Mouse (Mus musculus) liver, embryonic 13.5 days (tissue): ENCODE measurements around the gene Mitf. TPM values are rescaled to one million over a fixed set of nuclear protein-coding genes. Genes with fewer than 3 reads are reported as not detected.

Source experiments
- ATAC-seq: fragments of 200-750 bp; cut with Nextera tagmentation; 2 replicates; pipeline ENCODE4 v1.8.0; 2017; ENCODE audit warnings: low read depth, mild to moderate bottlenecking, moderate number of reproducible peaks, moderate library complexity
- DNase-seq: peaks from one replicate; pipeline ENCODE4 v3.0.0; 2022
- H3K27ac ChIP-seq: fragments of 300-500 bp; sonication (generic); 2 replicates; pipeline ENCODE4 v1.5.1; 2015; ENCODE audit warnings: moderate library complexity, mild to moderate bottlenecking, inconsistent platforms
- H3K27me3 ChIP-seq: fragments of 300-500 bp; sonication (generic); 2 replicates; pipeline ENCODE4 v1.6.1; 2015; ENCODE audit warnings: mild to moderate bottlenecking, inconsistent platforms
- H3K36me3 ChIP-seq: fragments of 300-500 bp; sonication (generic); 2 replicates; pipeline ENCODE4 v1.6.1; 2015; ENCODE audit warnings: mild to moderate bottlenecking, inconsistent platforms
- H3K4me1 ChIP-seq: fragments of 300-500 bp; sonication (generic); replicated peaks from 2 replicates; pipeline ENCODE4 v1.6.1; 2015; ENCODE audit warnings: inconsistent platforms
- H3K4me2 ChIP-seq: fragments of 300-500 bp; sonication (generic); 2 replicates; pipeline ENCODE4 v1.6.1; 2015; ENCODE audit warnings: inconsistent platforms, mild to moderate bottlenecking, moderate library complexity
- H3K4me3 ChIP-seq: fragments of 300-500 bp; sonication (generic); replicated peaks from 2 replicates; pipeline ENCODE4 v1.5.1; 2015; ENCODE audit warnings: mild to moderate bottlenecking, inconsistent platforms
- H3K9ac ChIP-seq: fragments of 300-500 bp; sonication (generic); 2 replicates; pipeline ENCODE4 v1.6.1; 2015; ENCODE audit warnings: mild to moderate bottlenecking, inconsistent platforms
- H3K9me3 ChIP-seq: fragments of 300-500 bp; sonication (generic); replicated peaks from 2 replicates; pipeline ENCODE4 v1.6.1; 2016; ENCODE audit warnings: inconsistent platforms
- WGBS: fragments of 180-500 bp; shearing (Covaris S2); methylation state at CpG from one replicate; pipeline ENCODE4 v1.1.7; 2015; ENCODE audit not compliant: insufficient replicate concordance; 5-methylcytosine and 5-hydroxymethylcytosine counted together
- polyA plus RNA-seq: library from polyadenylated mRNA; unstranded; fragments of >200 nt; fragmentation: Nextera tagmentation; extraction: Ambion mirVana; gene quantifications from 2 replicates; pipeline ENCODE4 v1.2.1, GENCODE M21; 2015

Mitf gene
- polyA plus RNA-seq: 0.45 and 0.52 TPM in 2 replicates

DNA sequence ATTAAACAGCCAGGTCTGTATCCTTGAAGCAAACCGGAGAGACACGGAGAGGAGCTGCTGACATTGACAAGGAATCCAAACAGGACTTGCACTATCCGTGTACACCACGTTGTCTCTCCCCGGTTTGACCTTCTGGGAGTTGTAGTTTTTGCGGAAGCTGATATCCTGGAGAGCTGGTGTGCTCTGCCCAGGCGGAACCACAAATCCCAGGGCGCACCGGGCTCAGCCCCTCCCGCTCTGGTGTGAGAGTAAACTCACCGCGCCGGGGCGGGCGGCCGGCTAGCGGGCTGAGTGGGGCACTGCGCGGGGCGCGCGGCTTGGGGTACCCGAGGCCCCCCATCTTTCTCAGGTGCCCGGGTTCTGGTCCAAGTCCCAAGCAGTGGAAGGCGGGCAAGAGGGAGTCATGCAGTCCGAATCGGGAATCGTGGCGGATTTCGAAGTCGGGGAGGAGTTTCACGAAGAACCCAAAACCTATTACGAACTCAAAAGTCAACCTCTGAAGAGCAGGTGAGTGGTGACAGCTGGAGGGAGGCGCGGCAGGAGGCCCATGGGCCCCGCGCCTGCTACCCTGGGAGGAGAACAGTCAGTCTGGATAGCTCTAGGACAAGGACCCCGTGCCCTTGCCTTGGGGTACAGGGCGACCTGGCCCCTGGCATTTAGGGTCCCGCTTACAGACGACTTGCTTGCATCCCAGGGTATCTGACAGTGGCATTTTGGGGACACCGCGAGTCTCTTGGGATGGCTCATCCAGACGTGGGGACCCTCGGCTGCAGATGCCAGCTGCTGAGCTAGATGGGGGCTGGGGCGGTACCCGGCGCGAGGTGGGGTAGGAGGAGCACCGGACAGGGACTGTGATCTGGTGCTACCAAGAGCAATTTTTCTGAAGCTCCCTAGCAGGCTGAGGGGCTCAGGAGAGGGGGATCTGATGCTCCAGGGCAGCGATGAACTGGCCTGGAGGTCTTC lies at the start of gene Mitf:
TSS of gene Mitf (plus strand) at position 272 of the 963 bp plus-strand sequence.
- Histone ChIP-seq H3K9me3 (no peaks in the 10 kb centered on the region), H3K9ac (peak within 1 kb of the TSS; percentile 70), H3K27me3 (no peaks in the 10 kb centered on the region), H3K36me3 (no peaks in the 10 kb centered on the region), H3K27ac (no peak within 1 kb of the TSS), H3K4me2 (peak within 1 kb of the TSS; percentile 92), H3K4me3 (peak within 1 kb of the TSS; percentile 70), H3K4me1 (peaks cover 6% of the 10 kb centered on the region)
- ATAC-seq (peak; percentile 99), DNase-seq (peak; percentile 83)
- under 1% methylated on average over 51 of the region's 51 CpGs for WGBS

DNA sequence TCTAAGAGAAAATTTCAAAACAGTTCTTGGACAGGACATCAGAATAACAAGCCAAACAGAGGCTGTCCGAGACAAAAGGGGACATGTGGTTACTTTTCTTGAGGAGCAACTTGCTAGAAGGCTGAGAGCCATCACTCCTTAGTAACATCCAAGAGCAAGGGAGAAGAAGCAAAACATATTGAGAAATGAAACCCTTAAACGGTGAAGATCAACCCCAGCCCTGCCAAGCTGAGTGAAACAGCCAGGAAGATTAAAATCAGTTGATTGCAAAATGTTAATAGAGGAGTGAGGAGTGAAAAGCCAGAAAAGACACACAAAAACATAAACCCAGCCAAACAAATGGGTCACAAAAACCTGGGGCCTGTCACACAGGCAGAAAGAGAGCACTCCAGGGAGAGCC lies 49.5 kb upstream of the Mitf start:
- no peaks in the 10 kb centered on the region for H3K4me1 ChIP-seq
- WGBS: 40% methylated on average over 2 of the region's 2 CpGs
- no peak overlapping the region for H3K27ac ChIP-seq
- no peaks in the 10 kb centered on the region for H3K9me3 ChIP-seq
- no peak for ATAC-seq
- H3K36me3 ChIP-seq: no peaks in the 10 kb centered on the region
- H3K4me2 ChIP-seq: no peak overlapping the region
- DNase-seq: no peak
- H3K4me3 ChIP-seq: no peak overlapping the region
- H3K9ac ChIP-seq: no peak overlapping the region
- H3K27me3 ChIP-seq: no peaks in the 10 kb centered on the region

DNA sequence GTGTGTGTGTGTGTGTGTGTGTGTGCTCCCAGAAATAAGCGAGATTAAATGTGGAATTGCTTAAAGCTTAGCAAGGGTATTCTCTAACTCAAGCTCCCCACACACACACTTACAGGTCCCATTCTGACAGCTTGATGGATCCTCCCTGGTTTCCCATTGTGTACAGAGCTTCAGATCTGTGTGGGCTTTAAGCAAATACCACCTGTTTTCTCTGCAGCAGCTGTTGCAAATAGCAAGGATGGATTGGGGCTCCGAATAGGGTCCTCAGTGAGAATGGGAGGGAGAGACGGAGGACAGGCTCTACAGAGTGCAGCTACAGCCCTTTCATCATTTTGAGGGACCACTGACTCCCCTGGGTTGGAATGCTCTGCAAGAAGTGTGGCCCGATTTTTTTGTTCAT lies 48.0 kb upstream of the Mitf start:
- no peaks in the 10 kb centered on the region for H3K36me3 ChIP-seq
- H3K4me3 ChIP-seq: no peak overlapping the region
- no peaks in the 10 kb centered on the region for H3K27me3 ChIP-seq
- no peak overlapping the region for H3K4me2 ChIP-seq
- H3K27ac ChIP-seq: no peak overlapping the region
- 45% methylated on average over 4 of the region's 4 CpGs for WGBS
- H3K9me3 ChIP-seq: no peaks in the 10 kb centered on the region
- no peak for DNase-seq
- H3K9ac ChIP-seq: no peak overlapping the region
- ATAC-seq: no peak
- H3K4me1 ChIP-seq: no peaks in the 10 kb centered on the region

DNA sequence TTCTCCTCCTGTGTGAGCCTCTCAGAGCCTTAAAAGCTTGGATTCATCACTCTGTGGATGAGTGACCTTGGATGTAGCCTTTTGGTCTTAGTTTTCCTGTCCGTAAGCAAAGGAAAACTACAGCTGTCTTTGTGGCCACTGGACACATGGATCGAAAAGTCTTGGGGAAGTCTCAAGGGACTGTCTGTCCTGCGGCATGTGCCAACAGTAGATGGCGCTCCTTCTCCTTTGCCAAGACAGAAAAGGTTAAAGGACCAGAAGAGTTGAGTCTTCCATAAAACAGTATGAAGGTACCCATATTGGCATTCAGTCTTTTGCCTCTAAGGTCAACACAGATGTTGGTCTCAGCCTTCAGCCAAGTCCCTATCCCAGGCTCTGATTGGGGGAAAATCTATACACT lies 47.6 kb upstream of the Mitf start:
- H3K36me3 ChIP-seq: no peaks in the 10 kb centered on the region
- H3K4me2 ChIP-seq: no peak overlapping the region
- H3K4me1 ChIP-seq: no peaks in the 10 kb centered on the region
- no peak for ATAC-seq
- no peaks in the 10 kb centered on the region for H3K9me3 ChIP-seq
- peak; percentile 5 for DNase-seq
- no peak overlapping the region for H3K9ac ChIP-seq
- H3K4me3 ChIP-seq: no peak overlapping the region
- no peak overlapping the region for H3K27ac ChIP-seq
- whole genome bisulfite sequencing: 12% methylated on average over 4 of the region's 4 CpGs
- no peaks in the 10 kb centered on the region for H3K27me3 ChIP-seq

DNA sequence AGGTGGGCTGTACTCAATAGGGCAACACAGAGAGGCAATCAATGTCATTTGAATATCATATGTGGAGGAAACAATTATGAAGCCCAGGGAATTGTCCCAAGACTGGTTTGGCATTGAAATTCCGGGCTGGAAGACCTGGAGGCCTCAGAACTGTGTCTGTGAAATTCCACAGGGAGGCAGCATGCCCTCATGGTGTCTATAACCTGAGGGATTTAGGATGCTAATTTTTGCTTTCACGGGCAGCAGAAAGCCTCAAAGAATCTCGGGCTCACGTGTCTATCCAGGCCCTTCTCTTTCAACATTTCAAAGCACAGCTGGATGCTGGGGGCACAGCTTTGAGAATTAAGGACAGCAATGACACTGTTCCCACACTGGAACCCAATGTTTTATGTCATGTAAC lies 45.5 kb upstream of the Mitf start:
- 17% methylated on average over 4 of the region's 4 CpGs for WGBS
- no peak for DNase-seq

DNA sequence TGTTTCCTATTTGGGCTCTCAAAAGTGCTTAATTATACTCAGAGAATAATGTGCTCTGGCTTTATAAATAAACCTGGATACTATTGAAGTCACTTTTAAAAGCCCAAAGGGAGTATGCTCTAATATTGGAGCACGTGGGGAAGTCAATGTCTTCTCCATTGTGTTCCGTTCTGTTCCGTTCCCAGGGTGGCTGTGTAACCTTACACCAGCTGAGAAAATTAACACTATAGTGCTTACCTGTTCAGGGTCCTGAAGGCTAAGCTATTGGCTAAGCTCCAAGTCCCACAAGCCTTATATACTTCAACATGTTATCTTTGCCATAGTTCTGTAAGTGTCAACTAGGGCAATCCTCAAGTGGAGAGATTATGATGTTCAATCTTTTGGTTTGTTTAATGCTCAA lies 42.9 kb upstream of the Mitf start:
- Histone ChIP-seq H3K36me3 (no peaks in the 10 kb centered on the region), H3K27ac (no peak overlapping the region)
- no peak for ATAC-seq

More for the DNA sequence above, 45.5 kb upstream of the Mitf start:
- H3K4me1 ChIP-seq: no peaks in the 10 kb centered on the region
- no peaks in the 10 kb centered on the region for H3K27me3 ChIP-seq
- no peak overlapping the region for H3K9ac ChIP-seq
- no peak overlapping the region for H3K27ac ChIP-seq
- ATAC-seq: no peak
- no peak overlapping the region for H3K4me3 ChIP-seq
- no peaks in the 10 kb centered on the region for H3K36me3 ChIP-seq
- H3K9me3 ChIP-seq: no peaks in the 10 kb centered on the region
- H3K4me2 ChIP-seq: no peak overlapping the region

DNA sequence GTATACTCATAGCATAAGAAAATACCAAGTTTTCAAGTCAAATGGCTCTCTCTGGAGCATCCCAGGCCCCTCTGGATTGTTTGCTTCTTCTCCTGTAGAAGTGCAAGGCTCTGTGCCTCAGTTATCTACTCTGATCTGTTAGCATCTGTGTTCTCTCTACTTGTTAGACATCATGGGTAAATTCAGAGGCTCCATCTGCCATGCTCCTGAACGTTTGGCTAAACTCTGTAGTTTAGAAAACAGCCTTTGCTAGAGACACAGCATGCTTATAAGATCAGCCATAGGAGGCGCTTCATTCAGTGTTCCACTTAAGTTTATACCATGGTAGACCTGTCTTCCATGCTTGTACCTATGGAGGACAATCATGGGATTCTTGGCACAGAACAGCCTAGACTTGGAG lies 39.0 kb upstream of the Mitf start:
- no peak overlapping the region for H3K9ac ChIP-seq
- H3K9me3 ChIP-seq: no peaks in the 10 kb centered on the region
- DNase-seq (no peak), ATAC-seq (no peak)
- no peak overlapping the region for H3K4me3 ChIP-seq
- no peaks in the 10 kb centered on the region for H3K4me1 ChIP-seq
- WGBS: 64% methylated on average over 2 of the region's 2 CpGs
- no peak overlapping the region for H3K27ac ChIP-seq
- H3K36me3 ChIP-seq: no peaks in the 10 kb centered on the region
- H3K4me2 ChIP-seq: no peak overlapping the region
- H3K27me3 ChIP-seq: no peaks in the 10 kb centered on the region

More for the DNA sequence above, 42.9 kb upstream of the Mitf start:
- Histone ChIP-seq H3K4me2 (no peak overlapping the region), H3K9ac (no peak overlapping the region), H3K4me1 (no peaks in the 10 kb centered on the region), H3K4me3 (no peak overlapping the region), H3K27me3 (no peaks in the 10 kb centered on the region), H3K9me3 (no peaks in the 10 kb centered on the region)
- no peak for DNase-seq
- WGBS: 33% methylated on average over 3 of the region's 3 CpGs

DNA sequence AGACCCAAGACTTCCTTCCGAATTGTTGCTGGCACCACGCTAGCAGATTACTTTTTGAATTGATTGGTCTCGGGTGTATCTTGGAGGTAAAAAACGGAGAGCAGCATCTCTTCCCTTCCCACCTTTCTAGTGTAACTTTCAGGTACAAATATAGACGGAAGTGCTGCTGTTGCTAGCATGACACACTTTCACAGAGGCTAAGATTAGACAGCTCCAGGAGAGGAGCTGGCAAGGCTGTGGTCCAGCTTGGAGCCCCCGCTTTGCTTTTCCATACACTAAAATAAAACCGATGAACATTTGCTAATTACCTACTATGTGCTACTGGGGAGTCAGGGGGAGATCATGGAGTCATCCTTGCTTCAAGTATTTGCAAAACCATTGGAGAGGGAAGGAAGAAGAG lies 37.3 kb upstream of the Mitf start:
- no peak overlapping the region for H3K4me2 ChIP-seq
- ATAC-seq: no peak
- no peak overlapping the region for H3K4me3 ChIP-seq
- no peak overlapping the region for H3K9ac ChIP-seq
- H3K9me3 ChIP-seq: no peaks in the 10 kb centered on the region
- H3K27me3 ChIP-seq: no peaks in the 10 kb centered on the region
- 67% methylated on average over 7 of the region's 7 CpGs for WGBS
- no peak overlapping the region for H3K27ac ChIP-seq
- H3K36me3 ChIP-seq: no peaks in the 10 kb centered on the region
- H3K4me1 ChIP-seq: no peaks in the 10 kb centered on the region
- no peak for DNase-seq

DNA sequence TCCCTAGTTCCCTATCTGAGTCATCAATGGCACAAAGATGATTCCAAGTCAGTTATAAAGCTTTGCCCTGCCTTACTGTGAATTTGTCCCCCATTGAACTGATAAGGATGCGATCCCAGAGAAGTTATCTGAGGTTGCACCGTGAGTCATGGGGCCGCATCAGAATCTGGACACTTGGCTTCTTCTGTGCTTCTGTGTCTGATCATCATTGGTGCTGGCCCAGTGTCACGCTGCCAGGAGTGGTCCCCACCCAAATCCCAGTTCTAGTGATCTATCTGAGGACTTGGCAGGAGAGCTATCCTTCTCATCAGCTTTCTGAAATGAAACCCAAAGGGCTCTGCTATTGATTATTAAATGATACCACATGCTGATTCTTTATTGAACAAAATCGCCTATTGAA lies 25.5 kb upstream of the Mitf start:
- H3K36me3 ChIP-seq: no peaks in the 10 kb centered on the region
- 59% methylated on average over 5 of the region's 5 CpGs for WGBS
- ATAC-seq (no peak), DNase-seq (no peak)
- H3K4me1 ChIP-seq: no peaks in the 10 kb centered on the region
- no peak overlapping the region for H3K9ac ChIP-seq
- H3K4me3 ChIP-seq: no peak overlapping the region
- no peak overlapping the region for H3K27ac ChIP-seq
- H3K4me2 ChIP-seq: no peak overlapping the region
- H3K9me3 ChIP-seq: no peaks in the 10 kb centered on the region
- no peaks in the 10 kb centered on the region for H3K27me3 ChIP-seq

DNA sequence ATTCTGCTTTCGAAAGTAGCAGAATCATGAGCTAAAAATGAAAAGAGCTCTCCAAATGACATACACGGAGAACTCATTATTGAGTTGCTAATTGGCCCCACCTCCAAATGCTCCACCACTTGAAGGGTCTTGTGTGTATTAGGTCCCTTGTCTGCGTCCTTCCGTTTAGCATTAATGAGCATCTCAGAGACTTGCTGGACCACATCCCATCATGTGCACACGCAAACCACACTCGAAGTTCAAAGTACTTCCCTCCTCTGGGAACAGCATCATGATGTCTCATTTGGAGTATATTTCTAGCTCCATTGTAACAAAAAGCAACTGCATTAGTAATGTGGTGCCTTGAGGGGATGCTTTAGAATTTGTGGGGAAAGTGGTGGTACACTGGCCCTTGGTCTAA lies 24.6 kb upstream of the Mitf start:
- no peaks in the 10 kb centered on the region for H3K36me3 ChIP-seq
- H3K4me2 ChIP-seq: no peak overlapping the region
- no peak overlapping the region for H3K4me3 ChIP-seq
- no peaks in the 10 kb centered on the region for H3K27me3 ChIP-seq
- DNase-seq (no peak), ATAC-seq (no peak)
- H3K9me3 ChIP-seq: no peaks in the 10 kb centered on the region
- no peaks in the 10 kb centered on the region for H3K4me1 ChIP-seq
- no peak overlapping the region for H3K27ac ChIP-seq
- H3K9ac ChIP-seq: no peak overlapping the region
- 72% methylated on average over 6 of the region's 6 CpGs for WGBS

DNA sequence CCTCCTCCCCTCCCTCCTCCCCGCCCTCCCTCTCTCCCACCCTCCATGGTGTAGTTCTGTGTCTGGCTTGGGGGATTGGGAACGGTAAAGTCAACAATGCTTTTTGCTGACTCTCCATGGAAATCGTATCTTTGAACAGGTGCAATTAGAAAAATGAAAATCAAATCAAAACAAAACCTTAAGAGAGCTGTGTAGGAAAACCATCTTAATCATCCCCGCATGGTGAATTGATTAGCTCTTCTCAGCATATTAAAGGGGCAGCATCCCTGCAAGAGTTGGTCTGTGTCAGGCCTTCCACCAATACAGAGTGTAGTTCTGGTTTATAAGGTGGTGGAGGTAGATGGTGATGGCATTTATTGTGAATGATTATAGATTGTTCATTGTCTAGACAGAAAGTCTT lies 20.0 kb upstream of the Mitf start:
- H3K4me3 ChIP-seq: no peak overlapping the region
- H3K9ac ChIP-seq: no peak overlapping the region
- no peak overlapping the region for H3K4me2 ChIP-seq
- WGBS: 68% methylated on average over 4 of the region's 4 CpGs
- no peak for ATAC-seq
- no peak for DNase-seq
- no peaks in the 10 kb centered on the region for H3K27me3 ChIP-seq
- H3K9me3 ChIP-seq: no peaks in the 10 kb centered on the region
- H3K27ac ChIP-seq: no peak overlapping the region
- no peaks in the 10 kb centered on the region for H3K4me1 ChIP-seq
- no peaks in the 10 kb centered on the region for H3K36me3 ChIP-seq
